Mouse (Mus musculus) kidney, embryonic 16.5 days (tissue): ENCODE results near the gene Olfr1080. TPM values are rescaled to one million over a fixed set of nuclear protein-coding genes. Genes with fewer than 3 reads are reported as not detected.
"Not testable (repeated sequence)": the region's sequence is repeated elsewhere in the genome, so short reads cannot be mapped to it uniquely, and the experiment has no call there.

Experiments used
- ATAC-seq: fragments of 200-750 bp; cut with Nextera tagmentation; 2 replicates; pipeline ENCODE4 v1.8.0; 2017; ENCODE audit warnings: moderate TSS enrichment; ENCODE audit not compliant: low FRiP score, low TSS enrichment
- H3K27ac ChIP-seq: fragments of 300-500 bp; sonication (generic); 2 replicates; pipeline ENCODE4 v1.5.1; 2014; ENCODE audit warnings: low read length
- H3K27me3 ChIP-seq: fragments of 300-500 bp; sonication (generic); 2 replicates; pipeline ENCODE4 v1.6.1; 2014; ENCODE audit warnings: low read length, control low read depth, mixed read lengths; ENCODE audit not compliant: insufficient read depth
- H3K36me3 ChIP-seq: fragments of 300-500 bp; sonication (generic); 2 replicates; pipeline ENCODE4 v1.6.1; 2014; ENCODE audit warnings: low read length, control low read depth, mixed read lengths; ENCODE audit not compliant: insufficient read depth
- H3K4me1 ChIP-seq: fragments of 300-500 bp; sonication (generic); 2 replicates; pipeline ENCODE4 v1.6.1; 2014; ENCODE audit warnings: low read length, control low read depth, mixed read lengths; ENCODE audit not compliant: insufficient read depth
- H3K4me2 ChIP-seq: fragments of 300-500 bp; sonication (generic); replicated peaks from 2 replicates; pipeline ENCODE4 v1.6.1; 2014; ENCODE audit warnings: low read depth, low read length
- H3K4me3 ChIP-seq: fragments of 300-500 bp; sonication (generic); 2 replicates; pipeline ENCODE4 v1.5.1; 2014; ENCODE audit warnings: mild to moderate bottlenecking, low read length
- H3K9ac ChIP-seq: fragments of 300-500 bp; sonication (generic); replicated peaks from 2 replicates; pipeline ENCODE4 v1.6.1; 2014; ENCODE audit warnings: low read length
- H3K9me3 ChIP-seq: fragments of 300-500 bp; sonication (generic); 2 replicates; pipeline ENCODE4 v1.6.1; 2016; ENCODE audit warnings: low read length, control low read depth
- WGBS: fragments of 180-500 bp; shearing (Covaris S2); extraction: QIAGEN DNeasy Blood & Tissue Kit; methylation state at CpG from one replicate; pipeline ENCODE4 v1.1.7; 2014; 5-methylcytosine and 5-hydroxymethylcytosine counted together
- polyA plus RNA-seq: library from polyadenylated mRNA; unstranded; fragments of >200 nt; fragmentation: Nextera tagmentation; extraction: Ambion mirVana; gene quantifications from 2 replicates; pipeline ENCODE4 v1.2.1, GENCODE M21; 2015

Gene Olfr1080
- polyA plus RNA-seq, result not detected in 2 replicates

DNA sequence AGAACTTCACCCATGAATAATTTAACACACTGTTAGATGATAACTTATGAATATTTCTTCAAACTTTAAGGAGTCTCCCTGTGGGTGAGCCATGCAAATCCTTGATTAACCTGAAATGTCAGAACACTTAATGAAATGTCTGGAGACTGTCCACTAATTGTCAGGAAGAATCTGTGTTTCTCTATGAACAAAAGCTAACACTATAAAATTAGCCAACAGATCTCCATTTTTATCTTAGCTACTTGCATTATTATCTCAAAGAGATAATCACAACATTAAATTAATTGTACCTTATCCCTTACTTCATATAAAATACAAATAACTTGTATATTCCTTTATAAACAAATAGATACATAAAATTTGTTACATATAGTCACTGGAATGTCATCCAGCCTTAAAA is at the start of gene Olfr1080:
Gene Olfr1080, minus strand, starts transcription at position 101 of the 400 bp plus-strand sequence.
- not testable (repeated sequence) for H3K27ac ChIP-seq, H3K4me3 ChIP-seq

DNA sequence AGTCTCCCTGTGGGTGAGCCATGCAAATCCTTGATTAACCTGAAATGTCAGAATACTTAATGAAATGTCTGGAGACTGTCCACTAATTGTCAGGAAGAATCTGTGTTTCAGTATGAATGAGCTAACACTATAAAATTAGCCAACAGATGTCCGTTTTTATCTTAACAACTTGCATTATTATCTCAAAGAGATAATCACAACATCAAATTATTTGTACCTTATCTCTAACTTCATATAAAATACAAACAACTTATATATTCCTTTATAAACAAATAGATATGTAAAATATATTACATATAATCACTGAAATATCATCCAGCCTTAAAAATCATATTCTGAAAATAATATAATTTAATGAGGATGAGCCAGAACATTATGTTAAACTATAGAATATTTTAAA is 40.8 kb upstream of the Olfr1080 start, which contains the start of gene Olfr1082:
Gene Olfr1082, minus strand, starts transcription at position 101 of the 400 bp plus-strand sequence.
- H3K4me3 ChIP-seq, H3K27me3 ChIP-seq, ATAC-seq, H3K9ac ChIP-seq, H3K36me3 ChIP-seq, H3K4me2 ChIP-seq, H3K9me3 ChIP-seq, H3K4me1 ChIP-seq, H3K27ac ChIP-seq: not testable (repeated sequence)
- WGBS, result 57% methylated on average over 1 of the region's 1 CpGs

More for the DNA sequence above, at the start of gene Olfr1080:
- H3K9me3 ChIP-seq, ATAC-seq, H3K9ac ChIP-seq, H3K4me2 ChIP-seq, H3K27me3 ChIP-seq, H3K36me3 ChIP-seq, H3K4me1 ChIP-seq: not testable (repeated sequence)

DNA sequence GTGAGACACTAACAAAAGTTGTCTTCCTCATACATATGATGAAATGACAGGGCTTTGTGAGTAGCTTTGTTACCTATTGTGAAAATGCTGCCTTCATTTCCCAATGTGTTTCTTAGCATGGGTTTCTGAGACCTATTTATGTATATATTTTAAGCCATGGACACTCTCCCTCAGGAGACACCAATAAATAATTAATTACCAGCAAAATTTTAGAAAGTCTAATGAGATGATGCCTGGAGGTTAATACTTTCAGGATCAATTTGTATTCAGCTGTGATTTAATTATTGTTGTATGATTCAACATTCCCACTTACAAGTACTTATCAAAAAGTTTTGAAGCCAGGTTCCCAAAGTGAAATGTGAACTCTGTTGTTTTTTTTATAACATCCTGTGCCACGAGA is 15.7 kb downstream of the Olfr1080 start, which contains the start of gene Olfr1079:
Gene Olfr1079, minus strand, starts transcription at position 101 of the 400 bp plus-strand sequence.
- ATAC-seq, result no peak
- WGBS, result 61% methylated on average over 1 of the region's 1 CpGs
- Histone ChIP-seq H3K4me1 (no peaks in the 10 kb centered on the region), H3K36me3 (no peaks in the 10 kb centered on the region), H3K9me3 (no peaks in the 10 kb centered on the region), H3K4me3 (no peak within 1 kb of the TSS), H3K27ac (no peak within 1 kb of the TSS), H3K9ac (no peak within 1 kb of the TSS), H3K4me2 (no peak within 1 kb of the TSS), H3K27me3 (no peaks in the 10 kb centered on the region)

DNA sequence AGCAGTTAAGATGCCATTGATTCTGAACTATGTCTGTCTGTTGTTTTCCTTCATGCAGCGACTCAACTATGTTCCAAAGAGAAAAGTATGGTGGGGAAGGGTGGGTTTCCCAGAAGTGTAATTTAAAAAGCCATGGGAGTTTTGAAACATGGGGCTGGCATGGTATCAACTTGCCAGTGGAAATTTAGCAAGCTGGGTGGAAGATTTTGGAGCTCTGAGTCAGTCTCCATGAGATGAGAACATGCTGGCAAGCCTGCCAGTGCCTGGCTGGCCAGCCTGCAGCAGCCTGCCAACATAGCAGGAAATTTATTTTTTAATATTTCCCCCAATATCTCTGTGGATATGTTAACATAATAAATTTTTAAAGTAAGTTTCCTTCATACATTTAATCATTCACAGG is 27.0 kb downstream of the Olfr1080 start:
- no peaks in the 10 kb centered on the region for H3K27me3 ChIP-seq
- no peaks in the 10 kb centered on the region for H3K4me1 ChIP-seq
- no peak overlapping the region for H3K27ac ChIP-seq
- 77% methylated on average over 1 of the region's 1 CpGs for WGBS
- H3K9me3 ChIP-seq, result no peaks in the 10 kb centered on the region
- no peak overlapping the region for H3K4me3 ChIP-seq
- H3K4me2 ChIP-seq, result no peak overlapping the region
- ATAC-seq, result no peak
- H3K36me3 ChIP-seq, result no peaks in the 10 kb centered on the region
- no peak overlapping the region for H3K9ac ChIP-seq

DNA sequence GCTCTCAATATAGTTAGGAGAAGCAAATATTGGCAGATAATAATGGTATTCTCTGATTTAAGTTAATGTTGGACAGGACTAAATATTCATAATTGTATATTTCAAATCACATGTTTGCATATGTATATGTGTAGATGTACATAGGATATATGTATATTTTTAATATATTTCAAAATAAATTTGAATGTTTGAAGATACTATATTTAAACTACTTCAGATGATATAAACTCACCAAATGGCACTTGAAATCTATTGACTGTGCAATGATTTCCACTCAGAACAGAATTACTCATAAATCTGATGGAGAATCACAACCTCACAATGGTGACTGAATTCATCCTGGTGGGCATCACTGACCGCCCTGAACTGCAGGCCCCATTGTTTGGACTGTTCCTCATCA is 49.9 kb downstream of the Olfr1080 start, which contains the start of gene Olfr1076:
Gene Olfr1076, plus strand, starts transcription at position 301 of the 400 bp plus-strand sequence.
- ATAC-seq, result no peak
- H3K27me3 ChIP-seq, result no peaks in the 10 kb centered on the region
- no peaks in the 10 kb centered on the region for H3K4me1 ChIP-seq
- no peak within 1 kb of the TSS for H3K4me3 ChIP-seq
- H3K27ac ChIP-seq, result no peak within 1 kb of the TSS
- H3K4me2 ChIP-seq, result no peak within 1 kb of the TSS
- WGBS, result 89% methylated on average over 1 of the region's 1 CpGs
- H3K36me3 ChIP-seq, result no peaks in the 10 kb centered on the region
- no peak within 1 kb of the TSS for H3K9ac ChIP-seq
- H3K9me3 ChIP-seq, result no peaks in the 10 kb centered on the region

Other genes starting within 250 kb of the Olfr1080 start
- not detected in 2 replicates for gene Olfr1053, start 243.0 kb downstream of the Olfr1080 start, polyA plus RNA-seq
- gene Olfr1054, start 222.8 kb downstream of the Olfr1080 start, polyA plus RNA-seq, result not detected in 2 replicates
- gene Olfr1055, start 208.0 kb downstream of the Olfr1080 start, polyA plus RNA-seq, result not detected in 2 replicates
- gene Olfr1056, start 195.8 kb downstream of the Olfr1080 start, polyA plus RNA-seq, result not detected in 2 replicates
- gene Olfr1057, start 179.8 kb downstream of the Olfr1080 start, polyA plus RNA-seq, result not detected in 2 replicates
- not detected in 2 replicates for gene Olfr1058, start 169.7 kb downstream of the Olfr1080 start, polyA plus RNA-seq
- gene Olfr1061, start 144.2 kb downstream of the Olfr1080 start, polyA plus RNA-seq, result not detected in 2 replicates
- not detected in 2 replicates for gene Olfr1062, start 131.5 kb downstream of the Olfr1080 start, polyA plus RNA-seq
- not detected in 2 replicates for gene Olfr1065, start 107.6 kb downstream of the Olfr1080 start, polyA plus RNA-seq
- gene Olfr1066, start 102.0 kb downstream of the Olfr1080 start, polyA plus RNA-seq, result not detected in 2 replicates
- not detected in 2 replicates for gene Olfr228, start 70.8 kb downstream of the Olfr1080 start, polyA plus RNA-seq
- not detected in 2 replicates for gene Olfr1076, start 49.8 kb downstream of the Olfr1080 start, polyA plus RNA-seq
- gene Olfr1079, start 15.8 kb downstream of the Olfr1080 start, polyA plus RNA-seq, result not detected in 2 replicates
- gene Olfr1082, start 40.7 kb upstream of the Olfr1080 start, polyA plus RNA-seq, result not detected in 2 replicates
- gene Olfr1084, start 81.5 kb upstream of the Olfr1080 start, polyA plus RNA-seq, result not detected in 2 replicates
- gene Olfr1085, start 103.8 kb upstream of the Olfr1080 start, polyA plus RNA-seq, result not detected in 2 replicates
- gene Olfr1086, start 121.9 kb upstream of the Olfr1080 start, polyA plus RNA-seq, result not detected in 2 replicates
- gene Olfr1087, start 140.2 kb upstream of the Olfr1080 start, polyA plus RNA-seq, result not detected in 2 replicates
- gene Olfr1089, start 175.5 kb upstream of the Olfr1080 start, polyA plus RNA-seq, result not detected in 2 replicates
- not detected in 2 replicates for gene Olfr1090, start 200.8 kb upstream of the Olfr1080 start, polyA plus RNA-seq
- gene Olfr1093, start 224.2 kb upstream of the Olfr1080 start, polyA plus RNA-seq, result not detected in 2 replicates